Mouse (Mus musculus) cerebellum, adult 11-12 months (tissue): ENCODE data around the gene Irf2bp2.
"Not testable (repeated sequence)": the region's sequence is repeated elsewhere in the genome, so short reads cannot be mapped to it uniquely, and the experiment has no call there.

Experiments
- DNase-seq: peaks from one replicate; pipeline ENCODE4 v3.0.0; 2022

Irf2bp2 gene

GRCm38 (mm10) chr8:126601325-126601724 lies 7.5 kb upstream of the Irf2bp2 start:
- no peak for DNase-seq

DNA sequence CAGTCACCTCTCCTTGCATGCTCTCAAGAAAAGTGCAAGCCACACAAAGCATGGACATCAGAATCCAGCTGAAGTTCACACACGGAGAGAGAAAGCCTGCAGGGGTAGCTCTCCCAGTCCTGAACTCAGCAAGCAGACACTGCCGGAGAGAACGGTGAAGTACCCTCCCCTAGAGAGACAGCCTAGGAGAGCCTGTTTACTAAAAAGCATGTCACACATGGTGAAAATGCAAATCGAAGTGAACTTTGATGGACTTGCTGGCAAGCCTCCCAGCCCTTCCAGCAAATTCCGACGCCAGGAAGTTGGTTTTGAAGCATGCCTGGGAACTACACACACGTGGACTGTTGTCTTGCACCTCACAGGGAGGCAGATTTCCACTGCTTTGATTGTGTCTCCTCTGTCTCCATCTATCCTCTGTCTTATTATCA lies 7.0 kb upstream of the Irf2bp2 start:
- no peak for DNase-seq

DNA sequence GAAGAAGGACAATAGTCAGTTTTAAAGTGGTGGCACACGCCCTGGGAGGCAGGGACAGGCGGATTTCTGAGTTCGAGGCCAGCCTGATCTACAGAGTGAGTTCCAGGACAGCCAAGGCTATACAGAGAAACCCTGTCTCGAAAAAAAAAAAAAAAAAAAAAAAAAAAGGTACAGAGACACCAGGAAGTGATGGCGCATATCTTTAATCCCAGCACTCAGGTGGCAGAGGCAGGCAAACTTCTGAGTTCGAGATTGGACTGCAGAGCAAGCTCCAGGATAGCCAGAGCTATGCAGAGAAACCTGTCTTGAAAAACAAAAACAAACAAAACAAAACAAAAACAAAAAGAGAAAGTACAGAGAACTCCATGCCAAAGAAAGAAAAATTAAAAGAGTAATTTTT lies 6.6 kb upstream of the Irf2bp2 start:
- DNase-seq = not testable (repeated sequence)

DNA sequence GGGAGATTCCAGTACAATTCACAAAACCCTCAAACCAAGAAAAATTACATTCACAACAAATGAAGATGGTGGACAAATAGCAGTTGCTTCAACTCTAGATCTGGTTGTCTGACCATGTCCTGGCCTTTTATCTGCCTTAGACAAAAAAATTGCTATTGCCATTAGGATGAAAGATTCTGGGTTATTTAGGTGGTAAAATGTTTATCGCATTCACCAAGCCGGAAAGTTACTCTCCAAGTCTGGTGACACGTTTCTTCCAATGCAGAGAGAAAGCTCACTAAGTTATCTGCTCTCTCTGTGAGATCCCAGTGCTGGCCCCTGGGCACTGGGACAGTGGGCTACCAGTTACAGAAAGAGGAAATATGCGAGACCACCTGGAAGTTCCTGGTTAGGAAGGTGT lies 5.5 kb upstream of the Irf2bp2 start:
- DNase-seq = no peak

- DNase-seq = no peak
Measured at GRCm38 (mm10) chr8:126598218-126598617, 4.4 kb upstream of the Irf2bp2 start.

DNA sequence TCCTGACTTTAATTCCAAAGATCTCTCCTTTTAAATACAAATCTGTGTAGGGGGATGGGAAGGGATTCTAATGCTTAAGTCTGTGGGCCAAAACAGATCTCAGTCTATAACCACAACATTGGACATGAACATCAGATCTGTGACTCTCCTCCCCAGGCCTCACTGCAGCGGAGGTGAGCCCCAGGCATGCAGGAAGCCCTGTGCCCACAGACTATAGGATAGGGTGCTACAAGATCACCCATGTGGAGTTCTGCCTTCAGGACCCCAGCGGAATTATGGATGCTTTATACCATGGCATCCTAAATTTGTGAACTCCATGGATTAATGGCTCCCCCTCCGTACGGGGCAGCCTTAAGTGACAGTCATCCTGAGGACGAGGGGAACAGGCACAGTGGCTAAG lies 2.9 kb upstream of the Irf2bp2 start:
- DNase-seq = peak; percentile 36

- peak; percentile 75 for DNase-seq
Measured at GRCm38 (mm10) chr8:126596097-126596634, 2.4 kb upstream of the Irf2bp2 start.

- peak; percentile 85 for DNase-seq
Measured at GRCm38 (mm10) chr8:126595204-126596061, 1.6 kb upstream of the Irf2bp2 start.

GRCm38 (mm10) chr8:126594481-126595000 lies 755 bp upstream of the Irf2bp2 start:
- DNase-seq = peak; percentile 99

DNA sequence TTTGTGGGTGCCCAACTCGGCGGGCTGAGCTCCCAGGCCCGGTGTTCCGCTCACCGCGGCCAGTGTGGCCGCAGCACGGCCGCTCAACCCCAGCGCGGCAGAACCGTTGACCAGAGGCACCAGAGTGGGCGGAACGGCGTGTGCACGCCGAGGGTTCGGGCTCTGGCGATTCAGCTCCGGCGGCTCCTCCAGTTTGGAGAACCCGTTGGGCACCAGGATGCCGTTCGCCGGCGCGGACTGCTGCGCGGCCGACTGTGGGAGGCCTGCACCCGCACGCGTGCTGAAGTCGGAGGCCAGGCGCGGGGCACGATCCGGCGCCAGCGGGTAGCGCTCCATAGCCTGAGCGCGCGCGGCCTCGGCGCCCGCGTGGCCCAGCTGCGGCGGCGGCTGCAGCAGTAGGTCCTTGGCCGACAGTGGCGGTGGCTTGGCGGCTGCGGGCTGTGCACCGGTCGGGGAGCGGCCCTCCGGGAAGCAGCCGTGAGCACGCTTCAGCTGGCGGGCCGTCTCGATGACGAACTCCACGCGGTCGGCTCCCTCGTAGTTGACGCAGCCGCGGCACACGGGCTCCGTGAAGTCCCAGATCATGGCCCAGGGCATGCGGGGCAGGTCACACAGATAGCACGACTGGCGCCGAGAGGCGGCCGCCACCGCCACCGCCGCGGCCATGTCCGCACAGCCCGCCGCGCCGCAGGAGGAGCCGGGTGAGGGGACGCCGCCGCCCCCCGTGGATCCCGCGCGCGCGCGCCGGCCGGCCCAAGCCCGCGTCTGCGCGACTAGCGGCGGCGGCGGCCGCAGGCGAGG lies 815 bp downstream of the Irf2bp2 start:
- peak; percentile 72 for DNase-seq

GRCm38 (mm10) chr8:126592381-126592770 lies 1.4 kb downstream of the Irf2bp2 start:
- DNase-seq = peak; percentile 74

DNA sequence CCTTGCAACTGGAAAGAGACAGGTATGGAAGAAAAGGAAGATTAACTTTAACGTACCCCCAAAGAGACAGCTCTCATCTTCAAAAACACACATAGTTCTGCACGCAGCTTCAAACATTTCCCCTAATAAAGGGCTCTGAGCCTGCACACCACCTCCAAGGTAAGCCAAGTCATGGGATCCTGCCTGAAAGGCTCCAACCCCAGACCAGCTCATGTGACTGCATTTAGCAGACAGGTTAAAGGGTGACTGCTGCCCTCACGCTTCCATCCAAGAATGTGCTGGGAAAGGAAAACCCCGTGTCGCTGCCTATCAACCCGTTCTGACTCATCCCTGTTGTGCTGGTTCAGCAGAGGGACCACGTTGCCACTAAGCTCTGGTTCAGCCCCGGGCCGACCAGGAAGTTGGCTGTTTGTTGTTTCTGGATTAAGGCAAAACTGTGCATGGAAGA lies 1.9 kb downstream of the Irf2bp2 start:
- peak; percentile 66 for DNase-seq

DNA sequence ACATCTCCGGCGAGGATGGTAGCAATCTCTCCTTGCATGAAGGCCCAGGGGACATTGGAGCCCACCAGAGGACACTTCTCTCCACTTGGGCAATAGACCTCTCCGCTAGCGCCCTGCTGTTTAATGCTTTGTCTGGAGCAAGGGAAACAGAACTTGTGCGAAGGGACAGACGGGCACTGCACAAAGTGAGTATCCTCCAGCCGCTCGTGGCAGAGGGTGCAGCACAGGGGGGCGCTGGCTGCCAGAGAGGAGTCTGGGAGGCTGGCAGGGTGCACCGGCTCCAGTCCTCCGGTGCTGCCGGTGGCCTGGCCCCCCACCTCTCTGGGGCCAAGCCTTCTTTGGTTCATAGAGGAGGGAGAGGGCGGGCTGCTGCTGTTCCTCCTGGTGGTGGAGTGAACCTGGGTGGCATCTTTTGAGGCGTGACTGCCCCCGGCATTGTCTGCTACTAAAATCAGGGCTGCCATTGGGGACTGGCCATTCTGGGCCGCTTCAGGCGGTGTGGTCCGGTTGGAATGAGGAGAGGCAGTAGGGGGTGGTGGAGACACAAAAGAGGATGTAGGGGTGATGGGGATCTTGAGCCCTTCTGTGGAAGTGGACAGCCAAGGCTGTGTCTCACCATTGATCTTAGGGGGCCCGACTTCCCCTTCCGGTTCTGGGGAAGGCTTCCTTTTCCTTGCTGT lies 2.5 kb downstream of the Irf2bp2 start:
- DNase-seq = peak; percentile 77

DNA sequence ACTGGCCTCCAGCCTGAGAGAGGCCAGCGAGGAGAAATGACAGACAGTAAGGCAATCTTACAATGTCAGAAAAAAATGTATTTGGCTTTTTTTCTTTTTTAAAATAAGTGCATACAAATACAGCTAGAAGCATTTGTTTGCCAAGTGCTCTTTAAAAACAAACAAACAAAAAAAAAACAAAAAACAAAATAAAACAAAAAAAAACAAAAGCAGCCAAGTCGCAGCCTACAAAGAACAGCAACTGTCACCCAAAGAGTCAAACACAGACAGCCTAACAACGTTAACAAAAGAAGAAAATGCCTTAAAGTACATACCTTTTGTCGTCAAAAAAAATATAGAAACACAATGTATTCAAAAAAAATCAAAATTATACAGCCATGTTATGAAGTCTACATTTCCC lies 3.2 kb downstream of the Irf2bp2 start:
- DNase-seq = no peak

- DNase-seq = peak; percentile 47
Measured at GRCm38 (mm10) chr8:126590024-126590529, 3.7 kb downstream of the Irf2bp2 start.

DNA sequence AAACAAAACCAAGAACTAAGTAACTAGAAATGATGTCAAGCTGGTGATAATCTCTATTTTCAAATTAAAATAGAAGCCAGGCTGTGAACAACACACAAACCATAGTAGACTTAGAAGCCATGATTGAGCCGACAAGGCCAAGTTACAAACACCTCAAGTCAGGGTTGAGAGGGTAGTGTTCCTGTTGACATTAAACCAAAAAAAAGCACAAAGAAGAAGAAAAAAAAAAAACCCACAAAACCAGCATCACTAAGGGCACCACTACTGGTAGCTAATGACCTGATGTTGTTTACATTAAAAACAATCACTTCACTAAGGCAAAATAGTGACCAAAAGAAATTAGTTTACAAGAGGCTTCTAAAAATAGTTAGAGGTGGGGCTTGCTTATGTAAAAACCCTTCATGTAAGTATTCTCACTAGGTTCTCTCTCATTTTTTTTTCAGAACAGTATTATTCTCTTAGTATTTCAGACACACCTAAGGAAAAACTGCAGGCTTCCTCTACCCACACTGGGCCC lies 4.2 kb downstream of the Irf2bp2 start:
- no peak for DNase-seq

GRCm38 (mm10) chr8:126588636-126589506 lies 4.9 kb downstream of the Irf2bp2 start:
- DNase-seq = no peak

DNA sequence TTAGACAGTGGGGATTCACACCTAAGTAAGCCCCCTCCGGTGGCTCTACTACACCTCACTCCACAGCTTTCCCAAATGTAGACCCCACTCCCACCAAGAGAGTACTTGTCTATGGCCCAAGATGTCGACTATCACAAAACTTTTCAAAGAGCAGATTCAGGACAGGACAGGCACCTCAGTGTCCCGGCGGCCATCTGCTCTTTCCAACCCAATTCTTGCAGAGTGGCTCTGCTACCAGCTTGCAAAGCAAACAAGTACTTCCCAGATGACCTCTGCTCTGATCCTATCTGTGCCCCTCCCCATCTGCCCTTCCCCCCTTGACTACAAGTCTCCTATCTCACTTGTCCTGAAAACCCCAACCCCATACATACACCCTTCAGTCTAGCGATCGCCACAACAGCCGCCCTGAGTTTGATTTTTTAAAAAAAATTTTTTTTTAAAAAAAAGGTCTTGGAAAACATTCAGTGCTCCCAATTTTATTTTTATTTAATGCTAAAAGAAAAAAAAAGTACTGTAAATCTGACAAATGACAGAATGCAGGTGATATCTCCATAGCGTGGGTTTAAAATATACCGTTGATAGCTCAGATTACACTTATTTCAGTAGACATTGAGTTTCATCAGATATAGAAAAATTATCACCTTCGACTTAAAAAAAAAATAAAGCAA lies 5.8 kb downstream of the Irf2bp2 start:
- DNase-seq = peak; percentile 44

DNA sequence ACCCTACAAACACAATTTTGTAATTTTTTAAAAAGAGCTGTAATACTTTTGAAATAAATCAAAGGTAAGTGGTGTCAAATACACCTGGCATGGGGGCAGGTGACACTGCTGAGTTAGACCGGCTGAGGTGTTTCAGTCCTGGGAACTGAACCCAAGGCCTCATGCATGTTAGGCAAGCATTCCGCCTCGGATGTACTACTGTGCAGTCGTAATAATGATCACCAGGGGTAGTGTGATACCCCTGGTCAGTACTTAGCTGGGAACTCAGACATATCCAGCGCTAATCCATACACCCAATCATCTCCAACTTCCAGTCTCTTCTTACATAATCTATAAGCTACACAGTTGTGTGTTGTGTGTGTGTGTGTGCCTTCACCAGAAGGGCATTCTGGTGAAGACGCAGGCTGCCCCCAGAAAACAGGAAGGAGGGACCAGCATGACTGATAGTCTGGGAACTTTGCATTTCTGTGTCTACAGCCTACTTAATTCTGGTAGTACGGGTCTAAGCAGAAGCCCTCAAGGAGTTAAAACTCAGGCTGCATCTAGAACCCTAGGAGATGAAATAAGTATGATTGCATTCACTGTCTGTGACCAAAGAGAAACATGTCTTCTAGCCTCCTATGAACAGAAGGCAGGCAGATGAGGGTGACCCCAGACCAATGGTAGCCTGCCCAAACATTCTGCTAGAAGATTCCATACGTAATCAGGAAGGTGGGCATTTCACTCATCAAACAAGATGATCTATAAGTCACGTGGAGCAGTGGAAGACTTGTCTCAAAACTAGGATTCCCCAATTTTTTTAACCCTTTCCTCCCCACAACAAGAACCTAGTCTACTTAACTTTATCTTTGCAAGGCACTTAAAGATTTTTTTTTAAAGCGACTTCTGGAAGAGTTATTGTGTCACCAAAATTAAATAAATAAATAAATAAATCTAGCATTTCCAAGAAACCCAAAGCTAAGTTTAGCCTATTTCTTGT lies 6.9 kb downstream of the Irf2bp2 start:
- no peak for DNase-seq
